Mouse (Mus musculus) embryonic facial prominence, embryonic 13.5 days (tissue): ENCODE results near the gene Mok. TPM values are rescaled to one million over a fixed set of nuclear protein-coding genes. Genes with fewer than 3 reads are reported as not detected.

ENCODE experiments used
- ATAC-seq: fragments of 200-750 bp; cut with Nextera tagmentation; 2 replicates; pipeline ENCODE4 v1.8.0; 2017; ENCODE audit warnings: low read depth; ENCODE audit not compliant: insufficient number of reproducible peaks, insufficient read depth, low FRiP score, low TSS enrichment
- H3K27ac ChIP-seq: fragments of 300-500 bp; sonication (generic); 2 replicates; pipeline ENCODE4 v1.5.1; 2015; ENCODE audit warnings: moderate library complexity, mild to moderate bottlenecking, inconsistent platforms
- H3K27me3 ChIP-seq: fragments of 300-500 bp; sonication (generic); 2 replicates; pipeline ENCODE4 v1.6.1; 2015; ENCODE audit warnings: mild to moderate bottlenecking, inconsistent platforms
- H3K36me3 ChIP-seq: fragments of 300-500 bp; sonication (generic); 2 replicates; pipeline ENCODE4 v1.6.1; 2015; ENCODE audit warnings: mild to moderate bottlenecking, inconsistent platforms
- H3K4me1 ChIP-seq: fragments of 300-500 bp; sonication (generic); 2 replicates; pipeline ENCODE4 v1.6.1; 2015; ENCODE audit warnings: inconsistent platforms
- H3K4me2 ChIP-seq: fragments of 300-500 bp; sonication (generic); 2 replicates; pipeline ENCODE4 v1.6.1; 2015; ENCODE audit warnings: moderate library complexity, mild to moderate bottlenecking, inconsistent platforms
- H3K4me3 ChIP-seq: fragments of 300-500 bp; sonication (generic); 2 replicates; pipeline ENCODE4 v1.5.1; 2015; ENCODE audit warnings: mild to moderate bottlenecking, inconsistent platforms
- H3K9ac ChIP-seq: fragments of 300-500 bp; sonication (generic); 2 replicates; pipeline ENCODE4 v1.6.1; 2015; ENCODE audit warnings: mild to moderate bottlenecking, inconsistent platforms
- H3K9me3 ChIP-seq: fragments of 300-500 bp; sonication (generic); 2 replicates; pipeline ENCODE4 v1.6.1; 2016; ENCODE audit warnings: inconsistent platforms
- WGBS: fragments of 180-500 bp; shearing (Covaris S2); methylation state at CpG from one replicate; pipeline ENCODE4 v1.1.7; 2015; ENCODE audit warnings: mixed read lengths; 5-methylcytosine and 5-hydroxymethylcytosine counted together
- polyA plus RNA-seq: library from polyadenylated mRNA; unstranded; fragments of >200 nt; fragmentation: Nextera tagmentation; extraction: Ambion mirVana; gene quantifications from 2 replicates; pipeline ENCODE4 v1.2.1, GENCODE M21; 2015

Gene Mok
- polyA plus RNA-seq, 1 experiment from 2014 or later, result 6.5 TPM

GRCm38 (mm10) chr12:110779296-110779695, 61.4 kb downstream of the Mok start:
- Histone ChIP-seq H3K4me1 (peaks cover 6% of the 10 kb centered on the region), H3K27me3 (no peaks in the 10 kb centered on the region), H3K9me3 (no peaks in the 10 kb centered on the region), H3K9ac (no peak overlapping the region), H3K4me2 (no peak overlapping the region), H3K36me3 (peaks cover 37% of the 10 kb centered on the region), H3K27ac (no peak overlapping the region), H3K4me3 (no peak overlapping the region)
- ATAC-seq, result no peak
- 90% methylated on average over 7 of the region's 7 CpGs for WGBS

- H3K4me1 ChIP-seq, result peaks cover 6% of the 10 kb centered on the region
- WGBS, result 76% methylated on average over 5 of the region's 5 CpGs
- no peak for ATAC-seq
- H3K36me3 ChIP-seq, result peaks cover 32% of the 10 kb centered on the region
- no peak overlapping the region for H3K4me2 ChIP-seq
- no peak overlapping the region for H3K9ac ChIP-seq
- no peak overlapping the region for H3K27ac ChIP-seq
- no peaks in the 10 kb centered on the region for H3K27me3 ChIP-seq
- no peaks in the 10 kb centered on the region for H3K9me3 ChIP-seq
- H3K4me3 ChIP-seq, result no peak overlapping the region
Measured at GRCm38 (mm10) chr12:110777853-110778252, 62.9 kb downstream of the Mok start.

- Histone ChIP-seq H3K27ac (no peak overlapping the region), H3K36me3 (peaks cover 24% of the 10 kb centered on the region), H3K9me3 (no peaks in the 10 kb centered on the region), H3K4me2 (no peak overlapping the region), H3K9ac (no peak overlapping the region), H3K4me1 (peaks cover 6% of the 10 kb centered on the region), H3K27me3 (no peaks in the 10 kb centered on the region), H3K4me3 (no peak overlapping the region)
- 55% methylated on average over 5 of the region's 5 CpGs for WGBS
- no peak for ATAC-seq
Measured at GRCm38 (mm10) chr12:110775628-110776426, 64.9 kb downstream of the Mok start.

GRCm38 (mm10) chr12:110771961-110772360, 68.8 kb downstream of the Mok start:
- H3K4me3 ChIP-seq, result no peak overlapping the region
- H3K4me1 ChIP-seq, result peaks cover 6% of the 10 kb centered on the region
- H3K27ac ChIP-seq, result no peak overlapping the region
- no peak for ATAC-seq
- H3K4me2 ChIP-seq, result no peak overlapping the region
- H3K9me3 ChIP-seq, result no peaks in the 10 kb centered on the region
- H3K9ac ChIP-seq, result no peak overlapping the region
- peaks cover 7% of the 10 kb centered on the region; the same call in 1 of the 2 replicates for H3K36me3 ChIP-seq
- H3K27me3 ChIP-seq, result no peaks in the 10 kb centered on the region
- WGBS, result 88% methylated on average over 6 of the region's 6 CpGs

GRCm38 (mm10) chr12:110770479-110771247, 70.1 kb downstream of the Mok start:
- Histone ChIP-seq H3K9me3 (no peaks in the 10 kb centered on the region), H3K27me3 (no peaks in the 10 kb centered on the region), H3K36me3 (peaks cover 7% of the 10 kb centered on the region; the same call in 1 of the 2 replicates), H3K4me1 (peaks cover 2% of the 10 kb centered on the region), H3K27ac (no peak overlapping the region), H3K9ac (no peak overlapping the region), H3K4me2 (no peak overlapping the region), H3K4me3 (no peak overlapping the region)
- WGBS, result 92% methylated on average over 10 of the region's 10 CpGs
- ATAC-seq, result no peak

GRCm38 (mm10) chr12:110769660-110770297, 71.0 kb downstream of the Mok start:
- Histone ChIP-seq H3K4me1 (no peaks in the 10 kb centered on the region), H3K27me3 (no peaks in the 10 kb centered on the region), H3K4me2 (no peak overlapping the region), H3K9ac (no peak overlapping the region), H3K9me3 (no peaks in the 10 kb centered on the region), H3K36me3 (peaks cover 7% of the 10 kb centered on the region; the same call in 1 of the 2 replicates), H3K4me3 (no peak overlapping the region), H3K27ac (no peak overlapping the region)
- no peak for ATAC-seq
- WGBS, result 60% methylated on average over 6 of the region's 6 CpGs

- Histone ChIP-seq H3K9me3 (no peaks in the 10 kb centered on the region), H3K4me1 (no peaks in the 10 kb centered on the region), H3K9ac (no peak overlapping the region), H3K4me2 (no peak overlapping the region), H3K27me3 (no peaks in the 10 kb centered on the region), H3K36me3 (peaks cover 7% of the 10 kb centered on the region; the same call in 1 of the 2 replicates), H3K4me3 (no peak overlapping the region), H3K27ac (no peak overlapping the region)
- no peak for ATAC-seq
Measured at GRCm38 (mm10) chr12:110768562-110768961, 72.2 kb downstream of the Mok start.

GRCm38 (mm10) chr12:110764531-110764930, 76.2 kb downstream of the Mok start:
- no peaks in the 10 kb centered on the region for H3K27me3 ChIP-seq
- 0 out of 2 replicates have a peak, but pooled peaks cover 5% of the 10 kb centered on the region for H3K36me3 ChIP-seq
- H3K9me3 ChIP-seq, result no peaks in the 10 kb centered on the region
- no peaks in the 10 kb centered on the region for H3K4me1 ChIP-seq
- H3K4me2 ChIP-seq, result no peak overlapping the region
- H3K9ac ChIP-seq, result no peak overlapping the region
- 93% methylated on average over 5 of the region's 5 CpGs for WGBS
- H3K27ac ChIP-seq, result no peak overlapping the region
- no peak overlapping the region for H3K4me3 ChIP-seq
- ATAC-seq, result no peak

- H3K9ac ChIP-seq, result no peak overlapping the region
- no peak for ATAC-seq
- no peak overlapping the region for H3K4me2 ChIP-seq
- no peaks in the 10 kb centered on the region for H3K4me1 ChIP-seq
- H3K36me3 ChIP-seq, result 0 out of 2 replicates have a peak, but pooled peaks cover 5% of the 10 kb centered on the region
- no peaks in the 10 kb centered on the region for H3K9me3 ChIP-seq
- 86% methylated on average over 2 of the region's 2 CpGs for WGBS
- no peaks in the 10 kb centered on the region for H3K27me3 ChIP-seq
- no peak overlapping the region for H3K27ac ChIP-seq
- no peak overlapping the region for H3K4me3 ChIP-seq
Measured at GRCm38 (mm10) chr12:110762321-110762720, 78.4 kb downstream of the Mok start.

GRCm38 (mm10) chr12:110758932-110759331, 81.8 kb downstream of the Mok start:
- 94% methylated on average over 8 of the region's 8 CpGs for WGBS
- no peak overlapping the region for H3K4me2 ChIP-seq
- no peaks in the 10 kb centered on the region for H3K27me3 ChIP-seq
- no peaks in the 10 kb centered on the region for H3K4me1 ChIP-seq
- H3K9me3 ChIP-seq, result no peaks in the 10 kb centered on the region
- no peak overlapping the region for H3K4me3 ChIP-seq
- no peak overlapping the region for H3K9ac ChIP-seq
- ATAC-seq, result no peak
- H3K36me3 ChIP-seq, result peaks cover 15% of the 10 kb centered on the region
- H3K27ac ChIP-seq, result no peak overlapping the region
